Mouse (Mus musculus) brain, embryonic 14.5 days (tissue): ENCODE measurements around the gene Hp1bp3.

Experiments used
- CTCF ChIP-seq: fragments of 200-500 bp; IDR thresholded peaks from 2 replicates; pipeline ENCODE4 v1.5.1; 2012; ENCODE audit warnings: inconsistent platforms, mild to moderate bottlenecking, moderate library complexity, borderline replicate concordance; ENCODE audit not compliant: insufficient read depth, insufficient read length; ENCODE audit errors: extremely low read depth
- POLR2A ChIP-seq: fragments of 200-500 bp; IDR thresholded peaks from 2 replicates; pipeline ENCODE4 v1.6.1; 2012; ENCODE audit warnings: mild to moderate bottlenecking, inconsistent platforms, borderline replicate concordance; ENCODE audit not compliant: poor library complexity, insufficient read depth, insufficient read length, severe bottlenecking; ENCODE audit errors: extremely low read depth

DNA sequence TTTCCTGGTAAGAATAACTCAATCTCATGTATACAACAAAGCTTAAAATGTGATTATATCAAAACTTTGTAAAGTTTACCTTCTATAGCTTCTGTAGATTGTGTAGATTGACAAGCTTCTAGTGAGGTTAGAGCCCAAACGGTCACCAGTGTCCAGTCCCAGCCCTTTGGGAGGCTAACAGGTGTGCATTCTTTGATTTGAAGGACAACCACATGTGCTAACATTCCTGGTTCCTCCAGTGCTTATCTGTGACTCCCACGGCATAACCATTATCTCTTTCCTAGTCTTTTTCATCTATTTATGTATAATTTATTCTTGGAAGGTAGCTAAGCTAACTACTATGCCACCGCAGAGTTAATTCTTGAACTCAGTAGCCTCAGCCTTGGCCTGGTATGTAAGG, 15.3 kb upstream of the Hp1bp3 start:
- TF ChIP-seq POLR2A = no peak
- TF ChIP-seq CTCF = no peak
